Mouse (Mus musculus): ENCODE data around the gene Spata5. TPM values are rescaled to one million over a fixed set of nuclear protein-coding genes. Genes with fewer than 3 reads are reported as not detected.

The Spata5 gene
- polyA plus RNA-seq, 1 experiment from 2014 or later, result 32.4 TPM

DNA sequence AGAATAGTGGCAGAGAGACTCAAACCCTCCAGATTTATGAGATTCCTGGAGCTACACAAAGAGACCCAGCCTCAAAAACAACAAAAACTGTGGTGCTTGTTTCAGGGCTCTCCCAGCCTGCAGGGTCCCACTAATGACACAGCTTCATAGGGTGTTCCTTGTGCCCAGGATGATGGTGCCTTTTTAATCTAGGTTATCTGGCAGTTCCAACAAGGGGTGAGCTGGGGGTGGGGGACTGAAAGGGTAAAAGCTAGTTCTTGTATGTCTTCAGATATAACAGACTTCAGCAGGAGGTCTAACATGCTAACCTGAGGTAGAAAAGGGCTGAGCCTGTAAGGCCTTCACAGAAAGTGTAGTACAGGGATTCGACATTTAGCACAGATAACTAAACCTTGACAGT, 149.1 kb downstream of the Spata5 start:
- no peaks in the 10 kb centered on the region for H3K9me3 ChIP-seq (ENCODE audit: control insufficient read depth, low read length)
- H3K27ac ChIP-seq (ENCODE audit: low read depth, low read length), result no peak overlapping the region
- peaks cover 6% of the 10 kb centered on the region for H3K4me1 ChIP-seq (ENCODE audit: control insufficient read depth, insufficient read depth, low read length)
- H3K36me3 ChIP-seq (ENCODE audit: control insufficient read depth, insufficient read depth, low read length), result no peaks in the 10 kb centered on the region
- no peak for ATAC-seq (ENCODE audit: low read depth)
- no peak overlapping the region for H3K4me2 ChIP-seq (ENCODE audit: low read depth, low read length)
- WGBS, result 80% methylated on average over 1 of the region's 1 CpGs
- no peak overlapping the region for H3K9ac ChIP-seq (replicated peaks; ENCODE audit: low read depth, low read length)
- H3K4me3 ChIP-seq (ENCODE audit: low read depth, low read length), result no peak overlapping the region
- H3K27me3 ChIP-seq (ENCODE audit: control insufficient read depth, insufficient read depth, low read length), result no peaks in the 10 kb centered on the region

DNA sequence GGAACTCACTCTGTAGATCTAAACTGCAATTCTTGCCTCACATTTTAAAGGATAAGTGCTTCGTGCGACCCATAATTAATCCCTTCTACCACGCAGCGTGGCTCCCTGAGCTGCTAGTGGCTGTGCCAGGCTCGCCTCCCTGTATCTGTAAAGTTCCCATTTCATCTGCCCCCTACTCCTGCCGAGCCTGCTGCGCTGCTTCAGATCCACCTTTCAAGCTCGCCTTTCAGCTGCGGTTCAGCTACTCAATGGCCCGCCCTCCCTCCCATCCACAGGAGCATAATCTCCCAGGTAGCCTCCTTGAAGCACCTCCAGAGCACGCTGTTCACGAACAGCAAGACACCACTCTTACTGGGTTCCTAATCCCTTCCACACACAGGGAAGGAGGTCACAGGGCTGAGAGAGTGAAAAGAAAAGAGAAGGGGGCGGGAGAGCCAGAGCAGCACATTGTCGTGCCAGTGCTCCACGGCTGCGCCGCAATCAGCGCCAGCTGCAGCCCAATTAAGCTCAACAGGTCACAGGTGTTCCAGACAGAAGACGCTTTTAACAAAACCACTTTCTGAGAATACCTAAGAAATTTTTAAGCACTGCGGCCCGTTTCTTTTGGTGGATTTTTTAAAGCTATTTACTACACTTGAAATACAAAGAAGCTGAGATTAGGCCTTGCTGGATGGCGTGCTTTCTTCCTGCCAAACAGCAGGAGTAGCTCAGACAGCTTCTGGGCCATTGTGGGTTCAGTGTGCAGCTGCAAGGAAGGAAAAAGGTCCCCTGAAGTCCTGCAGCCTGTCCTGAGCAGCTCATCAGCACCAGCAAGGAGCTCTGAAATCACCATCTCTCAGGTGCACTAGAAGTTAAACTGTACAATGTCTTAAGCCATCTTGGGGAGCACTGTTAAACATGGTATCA, 150.2 kb downstream of the Spata5 start:
- Histone ChIP-seq H3K27ac (ENCODE audit: low read depth, low read length) (no peak overlapping the region), H3K27me3 (ENCODE audit: control insufficient read depth, insufficient read depth, low read length) (no peaks in the 10 kb centered on the region), H3K9me3 (ENCODE audit: control insufficient read depth, low read length) (no peaks in the 10 kb centered on the region), H3K4me2 (ENCODE audit: low read depth, low read length) (peak overlapping the region; percentile 34; the same call in 1 of the 2 replicates), H3K9ac (replicated peaks; ENCODE audit: low read depth, low read length) (no peak overlapping the region), H3K4me3 (ENCODE audit: low read depth, low read length) (no peak overlapping the region), H3K4me1 (ENCODE audit: control insufficient read depth, insufficient read depth, low read length) (peaks cover 6% of the 10 kb centered on the region), H3K36me3 (ENCODE audit: control insufficient read depth, insufficient read depth, low read length) (no peaks in the 10 kb centered on the region)
- peak; percentile 75; the same call in 1 of the 2 replicates for ATAC-seq (ENCODE audit: low read depth)
- 14% methylated on average over 22 of the region's 22 CpGs for WGBS

DNA sequence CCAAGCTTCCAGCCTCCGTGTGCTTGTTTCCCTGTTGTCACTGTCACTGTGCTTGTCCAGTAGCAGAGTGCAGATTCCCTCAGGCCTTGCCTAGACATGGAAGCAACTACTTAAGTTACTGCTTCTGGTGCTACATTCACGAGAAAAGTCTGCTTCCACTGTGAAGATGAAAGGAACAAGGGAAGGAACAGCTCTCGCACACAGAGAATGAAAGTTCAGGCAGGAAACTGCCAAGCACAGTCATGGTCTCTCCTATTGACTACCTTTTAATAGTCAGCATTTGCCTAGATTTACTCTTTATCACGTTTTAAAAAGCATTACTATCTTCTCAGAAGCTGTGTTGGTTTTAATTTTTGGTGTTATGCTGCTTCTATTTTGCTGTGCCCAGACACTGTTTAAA, 151.9 kb downstream of the Spata5 start:
- no peak overlapping the region for H3K4me2 ChIP-seq (ENCODE audit: low read depth, low read length)
- no peak overlapping the region for H3K4me3 ChIP-seq (ENCODE audit: low read depth, low read length)
- H3K4me1 ChIP-seq (ENCODE audit: control insufficient read depth, insufficient read depth, low read length), result peaks cover 6% of the 10 kb centered on the region
- no peak overlapping the region for H3K27ac ChIP-seq (ENCODE audit: low read depth, low read length)
- no peak overlapping the region for H3K9ac ChIP-seq (replicated peaks; ENCODE audit: low read depth, low read length)
- no peaks in the 10 kb centered on the region for H3K9me3 ChIP-seq (ENCODE audit: control insufficient read depth, low read length)
- WGBS, result 49% methylated on average over 4 of the region's 4 CpGs
- no peak for ATAC-seq (ENCODE audit: low read depth)
- no peaks in the 10 kb centered on the region for H3K27me3 ChIP-seq (ENCODE audit: control insufficient read depth, insufficient read depth, low read length)
- no peaks in the 10 kb centered on the region for H3K36me3 ChIP-seq (ENCODE audit: control insufficient read depth, insufficient read depth, low read length)

GRCm38 (mm10) chr3:37572066-37572465, 152.4 kb downstream of the Spata5 start:
- Histone ChIP-seq H3K27ac (ENCODE audit: low read depth, low read length) (no peak overlapping the region), H3K4me2 (ENCODE audit: low read depth, low read length) (no peak overlapping the region), H3K36me3 (ENCODE audit: control insufficient read depth, insufficient read depth, low read length) (no peaks in the 10 kb centered on the region), H3K4me1 (ENCODE audit: control insufficient read depth, insufficient read depth, low read length) (peaks cover 6% of the 10 kb centered on the region), H3K9ac (replicated peaks; ENCODE audit: low read depth, low read length) (no peak overlapping the region), H3K9me3 (ENCODE audit: control insufficient read depth, low read length) (no peaks in the 10 kb centered on the region), H3K4me3 (ENCODE audit: low read depth, low read length) (no peak overlapping the region), H3K27me3 (ENCODE audit: control insufficient read depth, insufficient read depth, low read length) (no peaks in the 10 kb centered on the region)
- WGBS, result 65% methylated on average over 6 of the region's 6 CpGs
- no peak for ATAC-seq (ENCODE audit: low read depth)

DNA sequence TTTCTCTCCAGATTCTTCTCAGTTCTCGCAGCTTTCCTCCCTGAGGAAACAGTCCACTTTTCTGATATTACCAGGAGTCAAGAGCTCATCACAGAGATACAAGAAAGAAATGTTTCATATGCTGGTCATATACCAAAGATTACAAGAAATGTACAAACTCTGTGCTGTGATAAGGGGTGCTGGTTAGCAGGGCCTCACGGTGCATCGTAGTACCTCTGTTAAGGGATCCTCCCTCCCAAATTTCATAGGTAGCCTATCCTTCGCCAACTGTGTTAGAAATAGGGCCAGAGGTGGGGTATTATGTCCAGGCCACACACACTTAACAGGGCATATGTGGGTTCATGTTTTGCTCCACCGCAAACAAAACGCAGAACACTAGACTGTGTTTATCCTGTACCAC, 157.1 kb downstream of the Spata5 start:
- ATAC-seq (ENCODE audit: low read depth), result no peak
- H3K9me3 ChIP-seq (ENCODE audit: control insufficient read depth, low read length), result no peaks in the 10 kb centered on the region
- no peak overlapping the region for H3K27ac ChIP-seq (ENCODE audit: low read depth, low read length)
- WGBS, result 95% methylated on average over 6 of the region's 6 CpGs
- no peak overlapping the region for H3K4me2 ChIP-seq (ENCODE audit: low read depth, low read length)
- H3K4me3 ChIP-seq (ENCODE audit: low read depth, low read length), result no peak overlapping the region
- H3K27me3 ChIP-seq (ENCODE audit: control insufficient read depth, insufficient read depth, low read length), result no peaks in the 10 kb centered on the region
- H3K9ac ChIP-seq (replicated peaks; ENCODE audit: low read depth, low read length), result no peak overlapping the region
- no peaks in the 10 kb centered on the region for H3K4me1 ChIP-seq (ENCODE audit: control insufficient read depth, insufficient read depth, low read length)
- no peaks in the 10 kb centered on the region for H3K36me3 ChIP-seq (ENCODE audit: control insufficient read depth, insufficient read depth, low read length)

DNA sequence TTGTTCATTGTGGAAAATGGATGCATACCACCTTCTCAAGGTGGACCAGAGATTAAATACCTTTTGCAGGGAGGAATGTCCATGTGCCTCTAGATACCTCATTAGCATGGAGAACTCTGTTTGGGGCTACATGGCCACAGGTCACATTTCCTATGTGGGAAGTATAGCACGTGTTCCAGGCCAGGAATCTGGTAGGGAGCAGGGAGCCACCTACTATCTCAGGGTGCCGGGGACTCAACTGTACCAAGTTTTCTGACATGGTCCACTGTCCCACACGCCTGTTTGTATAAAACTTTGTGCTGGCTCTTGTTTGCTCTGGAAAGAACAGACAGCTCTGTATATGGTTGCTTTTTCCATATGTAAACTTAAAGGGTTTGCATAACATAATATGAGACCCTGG, 158.0 kb downstream of the Spata5 start:
- no peak for ATAC-seq (ENCODE audit: low read depth)
- Histone ChIP-seq H3K27ac (ENCODE audit: low read depth, low read length) (no peak overlapping the region), H3K4me1 (ENCODE audit: control insufficient read depth, insufficient read depth, low read length) (no peaks in the 10 kb centered on the region), H3K9me3 (ENCODE audit: control insufficient read depth, low read length) (no peaks in the 10 kb centered on the region), H3K36me3 (ENCODE audit: control insufficient read depth, insufficient read depth, low read length) (no peaks in the 10 kb centered on the region), H3K9ac (replicated peaks; ENCODE audit: low read depth, low read length) (no peak overlapping the region), H3K4me3 (ENCODE audit: low read depth, low read length) (no peak overlapping the region), H3K27me3 (ENCODE audit: control insufficient read depth, insufficient read depth, low read length) (no peaks in the 10 kb centered on the region), H3K4me2 (ENCODE audit: low read depth, low read length) (no peak overlapping the region)
- 92% methylated on average over 3 of the region's 3 CpGs for WGBS

DNA sequence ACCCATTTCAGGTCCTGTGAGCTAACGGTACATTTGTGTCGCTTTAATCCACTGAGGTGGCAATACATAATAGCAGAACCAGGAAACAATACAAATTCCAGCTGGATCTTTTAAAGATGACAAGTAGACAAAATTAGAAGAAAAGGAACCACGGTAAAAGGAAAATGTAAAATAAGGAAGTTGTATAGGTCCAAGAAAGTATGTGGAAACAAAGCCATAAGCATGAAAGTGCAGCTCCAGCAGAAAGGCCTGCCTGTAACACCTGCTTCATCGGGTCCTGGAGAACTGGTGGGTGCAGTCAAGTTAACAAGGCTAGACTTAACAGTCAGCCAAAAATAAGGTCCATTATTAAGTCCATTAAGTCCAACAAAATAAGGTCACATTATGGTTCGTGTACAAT, 164.9 kb downstream of the Spata5 start:
- ATAC-seq (ENCODE audit: low read depth), result no peak
- H3K4me3 ChIP-seq (ENCODE audit: low read depth, low read length), result no peak overlapping the region
- no peak overlapping the region for H3K9ac ChIP-seq (replicated peaks; ENCODE audit: low read depth, low read length)
- H3K36me3 ChIP-seq (ENCODE audit: control insufficient read depth, insufficient read depth, low read length), result no peaks in the 10 kb centered on the region
- H3K9me3 ChIP-seq (ENCODE audit: control insufficient read depth, low read length), result no peaks in the 10 kb centered on the region
- no peak overlapping the region for H3K27ac ChIP-seq (ENCODE audit: low read depth, low read length)
- H3K4me2 ChIP-seq (ENCODE audit: low read depth, low read length), result no peak overlapping the region
- 94% methylated on average over 5 of the region's 5 CpGs for WGBS
- H3K4me1 ChIP-seq (ENCODE audit: control insufficient read depth, insufficient read depth, low read length), result peaks cover 7% of the 10 kb centered on the region; the same call in 1 of the 2 replicates
- H3K27me3 ChIP-seq (ENCODE audit: control insufficient read depth, insufficient read depth, low read length), result no peaks in the 10 kb centered on the region

- Histone ChIP-seq H3K9ac (replicated peaks; ENCODE audit: low read depth, low read length) (peak overlapping the region; percentile 21; the same call in 1 of the 2 replicates), H3K27ac (ENCODE audit: low read depth, low read length) (peak overlapping the region; percentile 60), H3K36me3 (ENCODE audit: control insufficient read depth, insufficient read depth, low read length) (no peaks in the 10 kb centered on the region), H3K27me3 (ENCODE audit: control insufficient read depth, insufficient read depth, low read length) (no peaks in the 10 kb centered on the region), H3K4me1 (ENCODE audit: control insufficient read depth, insufficient read depth, low read length) (peaks cover 7% of the 10 kb centered on the region; the same call in 1 of the 2 replicates), H3K4me3 (ENCODE audit: low read depth, low read length) (no peak overlapping the region), H3K9me3 (ENCODE audit: control insufficient read depth, low read length) (no peaks in the 10 kb centered on the region), H3K4me2 (ENCODE audit: low read depth, low read length) (peak overlapping the region; percentile 43)
- peak; percentile 71; the same call in 1 of the 2 replicates for ATAC-seq (ENCODE audit: low read depth)
- 24% methylated on average over 15 of the region's 15 CpGs for WGBS
Observed at GRCm38 (mm10) chr3:37585967-37586730, 166.5 kb downstream of the Spata5 start.
